Mouse (Mus musculus): ENCODE results near the gene Prame. TPM values are rescaled to one million over a fixed set of nuclear protein-coding genes. Genes with fewer than 3 reads are reported as not detected.

Prame gene
- polyA plus RNA-seq (2014; fragmentation: Illumina TruSeq; extraction: RNeasy Lipid Tissue Mini Kit (QIAGEN cat#74804); ENCODE audit: low read depth, low replicate concordance) = not detected

GRCm38 (mm10) chrX:135627605-135628004 is at the start of gene Prame:
TSS of gene Prame (minus strand) at chrX:135627705.

DNA sequence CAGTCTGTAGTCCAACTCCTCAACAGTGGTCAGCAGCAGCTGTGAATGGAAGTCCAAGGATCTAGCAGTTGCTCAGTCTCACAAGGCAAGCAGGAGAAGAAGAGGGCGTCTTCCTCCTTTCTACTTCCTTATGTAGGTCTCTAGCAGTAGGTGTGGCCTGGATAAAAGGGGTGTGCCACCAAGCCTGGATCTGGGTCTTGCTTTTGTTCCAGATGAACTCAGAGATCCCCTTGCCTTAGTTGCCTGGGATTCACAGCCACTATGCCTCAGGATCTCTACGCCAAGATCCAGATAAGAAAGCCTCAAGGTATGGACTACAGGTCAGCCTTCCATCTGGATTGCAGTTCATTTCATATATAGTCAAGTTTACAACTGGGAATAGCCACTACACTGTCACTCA is 28.8 kb downstream of the Prame start, which contains the start of gene Nxf7:
Gene Nxf7 (minus strand): TSS at position 101 of the 400 bp plus-strand sequence.

Other genes starting within 250 kb of the Prame start
- gene Gm7903, start 193.9 kb downstream of the Prame start, polyA plus RNA-seq (2014; fragmentation: Illumina TruSeq; extraction: RNeasy Lipid Tissue Mini Kit (QIAGEN cat#74804); ENCODE audit: low read depth, low replicate concordance) = not detected
- not detected for gene AV320801, start 133.1 kb downstream of the Prame start, polyA plus RNA-seq (2014; fragmentation: Illumina TruSeq; extraction: RNeasy Lipid Tissue Mini Kit (QIAGEN cat#74804); ENCODE audit: low read depth, low replicate concordance)
- gene Nxf7, start 28.9 kb downstream of the Prame start, polyA plus RNA-seq (2014; fragmentation: Illumina TruSeq; extraction: RNeasy Lipid Tissue Mini Kit (QIAGEN cat#74804); ENCODE audit: low read depth, low replicate concordance) = not detected
- not detected for gene Tcp11x2, start 66.1 kb upstream of the Prame start, polyA plus RNA-seq (2014; fragmentation: Illumina TruSeq; extraction: RNeasy Lipid Tissue Mini Kit (QIAGEN cat#74804); ENCODE audit: low read depth, low replicate concordance)
- not detected for gene Tmsb15a, start 97.6 kb upstream of the Prame start, polyA plus RNA-seq (2014; fragmentation: Illumina TruSeq; extraction: RNeasy Lipid Tissue Mini Kit (QIAGEN cat#74804); ENCODE audit: low read depth, low replicate concordance)
- gene Armcx5, start 115.0 kb upstream of the Prame start, polyA plus RNA-seq (2014; fragmentation: Illumina TruSeq; extraction: RNeasy Lipid Tissue Mini Kit (QIAGEN cat#74804); ENCODE audit: low read depth, low replicate concordance) = 8.9 TPM
- gene Gprasp1, start 115.0 kb upstream of the Prame start, polyA plus RNA-seq (2014; fragmentation: Illumina TruSeq; extraction: RNeasy Lipid Tissue Mini Kit (QIAGEN cat#74804); ENCODE audit: low read depth, low replicate concordance) = 24.2 TPM
- 18.2 TPM for gene Bhlhb9, start 169.9 kb upstream of the Prame start, polyA plus RNA-seq (2014; fragmentation: Illumina TruSeq; extraction: RNeasy Lipid Tissue Mini Kit (QIAGEN cat#74804); ENCODE audit: low read depth, low replicate concordance)
- gene Gprasp2, start 211.3 kb upstream of the Prame start, polyA plus RNA-seq (2014; fragmentation: Illumina TruSeq; extraction: RNeasy Lipid Tissue Mini Kit (QIAGEN cat#74804); ENCODE audit: low read depth, low replicate concordance) = 5.2 TPM

All from heart, adult 10 weeks (tissue).